Mouse (Mus musculus): ENCODE measurements at regions not wholly inside any gene's neighbourhood (a gene's known extent, or its start where the extent isn't known, plus 50 kb on each side); places are given as distances from the start of the nearest gene placed in this dataset.
A peak's percentile ranks its signal among the peaks of the same experiment; 100 is the strongest.

GRCm38 (mm10) chr5:112143993-112144621 is 108.2 kb downstream of the Cryba4 start:
- Histone ChIP-seq H3K79me2 (replicated peaks; ENCODE audit: control insufficient read depth, extremely low read depth, insufficient read depth, poor library complexity, severe bottlenecking) (no peaks in the 10 kb centered on the region), H3K9ac (ENCODE audit: insufficient read depth, low read depth) (no peak overlapping the region), H3K4me3 (replicated peaks in 1 of 3; ENCODE audit: low read depth in 2 of 3, low read length in 2 of 3, poor library complexity in 1 of 3) (no peak overlapping the region), H3K9me3 (replicated peaks; ENCODE audit: low read length) (peaks cover 82% of the 10 kb centered on the region), H3K36me3 (replicated peaks in 1 of 2; ENCODE audit: control insufficient read depth in 1 of 2, insufficient read depth in 1 of 2, low read length in 1 of 2) (no peaks in the 10 kb centered on the region), H3K27me3 (replicated peaks) (no peaks in the 10 kb centered on the region), H3K4me2 (ENCODE audit: insufficient read depth, low read depth, poor library complexity, severe bottlenecking) (no peak overlapping the region), H3K27ac (ENCODE audit: insufficient read depth, low read depth) (no peak overlapping the region), H3K4me1 (ENCODE audit: control insufficient read depth in 1 of 2, insufficient read depth in 2 of 2) (no peaks in the 10 kb centered on the region)
- no peak for DNase-seq (ENCODE audit: extremely low read depth)
- in situ Hi-C loops (cut with MboI; ENCODE audit: low pct_ligation_motif_present, low pct_unique_long_range_greater_than_20kb, low sequenced_read_pairs) (no loop called here), dilution Hi-C loops (cut with MboI; ENCODE audit: extremely low pct_ligation_motif_present, extremely low pct_unique_long_range_greater_than_20kb, low sequenced_read_pairs) (no loop called here)
- no peak for TF ChIP-seq MEF2A (IDR thresholded peaks at IDR 0.05; ENCODE audit: borderline replicate concordance, low read depth, low read length)
- TF ChIP-seq POLR2A (IDR thresholded peaks at IDR 0.05; ENCODE audit: low read depth, low read length): no peak
- TF ChIP-seq CHD2 (IDR thresholded peaks at IDR 0.05; ENCODE audit: low read length): no peak
- no peak for TF ChIP-seq ZNF384 (IDR thresholded peaks at IDR 0.05; ENCODE audit: low read depth, low read length)
- no peak for TF ChIP-seq CHD1 (IDR thresholded peaks at IDR 0.05; ENCODE audit: low read depth, low read length)
- no peak for TF ChIP-seq MAZ (IDR thresholded peaks at IDR 0.05; ENCODE audit: low read depth, low read length)
- TF ChIP-seq KAT2A (IDR thresholded peaks at IDR 0.05; ENCODE audit: insufficient replicate concordance, low read length): no peak
- TF ChIP-seq UBTF (IDR thresholded peaks at IDR 0.05; ENCODE audit: low read depth, low read length): no peak
- TF ChIP-seq E2F4 (IDR thresholded peaks at IDR 0.05; ENCODE audit: insufficient replicate concordance, low read depth, low read length): no peak
- no peak for TF ChIP-seq ETS1 (conservative IDR thresholded peaks at IDR 0.05; ENCODE audit: low read depth, low read length)
- no peak for TF ChIP-seq GABPA (IDR thresholded peaks at IDR 0.05; ENCODE audit: insufficient replicate concordance, low read depth, low read length)
- no peak for TF ChIP-seq BHLHE40 (IDR thresholded peaks at IDR 0.05; ENCODE audit: low read depth, low read length)
- no peak for TF ChIP-seq ZKSCAN1 (IDR thresholded peaks at IDR 0.05; ENCODE audit: borderline replicate concordance, low read depth, low read length)
- no peak for TF ChIP-seq JUN (IDR thresholded peaks at IDR 0.05; ENCODE audit: insufficient read depth, low read depth, low read length)
- TF ChIP-seq MXI1 (IDR thresholded peaks at IDR 0.05; ENCODE audit: low read depth, low read length): no peak
- no peak for TF ChIP-seq NELFE (IDR thresholded peaks at IDR 0.05; ENCODE audit: low read depth, low read length)
- no peak for TF ChIP-seq TBP (conservative IDR thresholded peaks at IDR 0.05; ENCODE audit: low read depth, low read length)
- no peak for TF ChIP-seq RAD21 (IDR thresholded peaks at IDR 0.05; ENCODE audit: low read depth, low read length)
- no peak for TF ChIP-seq USF1 (IDR thresholded peaks at IDR 0.05; ENCODE audit: low read depth, low read length)
- no peak for TF ChIP-seq PAX5 (IDR thresholded peaks at IDR 0.05; ENCODE audit: low read length)

- no peak overlapping the region for H3K4me3 ChIP-seq (replicated peaks in 1 of 3; ENCODE audit: low read depth in 2 of 3, low read length in 2 of 3, poor library complexity in 1 of 3)
- TF ChIP-seq ZMIZ1 (IDR thresholded peaks at IDR 0.05; ENCODE audit: low read depth, low read length) (no peak), CTCF (conservative IDR thresholded peaks at IDR 0.05 in 1 of 2, IDR thresholded peaks at IDR 0.05 in 1 of 2; ENCODE audit: low read depth in 2 of 2, low read length in 2 of 2) (peak; percentile 40 to 60), RAD21 (IDR thresholded peaks at IDR 0.05; ENCODE audit: low read depth, low read length) (peak; percentile 62)
- no peak overlapping the region for H3K27ac ChIP-seq (ENCODE audit: insufficient read depth, low read depth)
- dilution Hi-C loops (cut with MboI; ENCODE audit: extremely low pct_ligation_motif_present, extremely low pct_unique_long_range_greater_than_20kb, low sequenced_read_pairs) (no loop called here), in situ Hi-C loops (cut with MboI; ENCODE audit: low pct_ligation_motif_present, low pct_unique_long_range_greater_than_20kb, low sequenced_read_pairs) (loop anchor here (10.0 kb wide), 1 partner anchor 759 kb away; no protein-coding TSS in a partner anchor)
- H3K36me3 ChIP-seq (replicated peaks in 1 of 2; ENCODE audit: control insufficient read depth in 1 of 2, insufficient read depth in 1 of 2, low read length in 1 of 2): no peaks in the 10 kb centered on the region
- no peak overlapping the region for H3K4me2 ChIP-seq (ENCODE audit: insufficient read depth, low read depth, poor library complexity, severe bottlenecking)
- peaks cover 10% of the 10 kb centered on the region for H3K27me3 ChIP-seq (replicated peaks)
- peaks cover 17% of the 10 kb centered on the region for H3K9me3 ChIP-seq (replicated peaks; ENCODE audit: low read length)
- no peaks in the 10 kb centered on the region for H3K4me1 ChIP-seq (ENCODE audit: control insufficient read depth in 1 of 2, insufficient read depth in 2 of 2)
- peak; percentile 30 for DNase-seq (ENCODE audit: extremely low read depth)
- no peak overlapping the region for H3K9ac ChIP-seq (ENCODE audit: insufficient read depth, low read depth)
- no peaks in the 10 kb centered on the region for H3K79me2 ChIP-seq (replicated peaks; ENCODE audit: control insufficient read depth, extremely low read depth, insufficient read depth, poor library complexity, severe bottlenecking)
Measured at GRCm38 (mm10) chr5:112153675-112154085, 98.6 kb downstream of the Cryba4 start.

Measured in CH12.LX (cell line).